Mouse (Mus musculus) heart, adult 18-20 months (tissue): ENCODE data around the gene Trub2. TPM values are rescaled to one million over a fixed set of nuclear protein-coding genes. Genes with fewer than 3 reads are reported as not detected.
"Not testable (repeated sequence)": the region's sequence is repeated elsewhere in the genome, so short reads cannot be mapped to it uniquely, and the experiment has no call there.

ENCODE experiments used
- DNase-seq, 2 experiments: peaks; one replicate each; pipeline ENCODE4 v3.0.0; 2021 to 2022; ENCODE audit warnings: mixed read lengths in 1 of 2
- total RNA-seq, 2 experiments: library from RNA; stranded (reverse); gene quantifications; 2 replicates each; pipeline ENCODE4 v1.2.3; 2021

Gene Trub2
- total RNA-seq, 2 experiments from 2014 or later, result 31.6 to 42.1 TPM

DNA sequence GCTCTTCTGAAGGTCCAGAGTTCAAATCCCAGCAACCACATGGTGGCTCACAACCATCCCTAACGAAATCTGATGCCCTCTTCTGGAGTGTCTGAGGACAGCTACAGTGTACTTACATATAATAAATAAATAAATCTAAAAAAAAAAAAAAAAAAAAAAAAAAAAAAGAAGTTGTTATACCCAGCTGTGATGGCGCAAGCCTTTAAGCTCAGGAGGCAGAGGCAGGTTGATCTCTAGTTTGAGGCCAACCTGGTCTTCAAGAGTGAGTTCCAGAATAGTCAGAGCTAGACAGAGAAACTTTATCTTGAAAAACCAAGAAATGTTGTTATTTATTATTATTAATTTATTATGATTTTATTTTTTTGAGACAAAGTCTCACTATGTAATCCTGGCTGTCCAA, 7.0 kb downstream of the Trub2 start:
- DNase-seq, result not testable (repeated sequence)

DNA sequence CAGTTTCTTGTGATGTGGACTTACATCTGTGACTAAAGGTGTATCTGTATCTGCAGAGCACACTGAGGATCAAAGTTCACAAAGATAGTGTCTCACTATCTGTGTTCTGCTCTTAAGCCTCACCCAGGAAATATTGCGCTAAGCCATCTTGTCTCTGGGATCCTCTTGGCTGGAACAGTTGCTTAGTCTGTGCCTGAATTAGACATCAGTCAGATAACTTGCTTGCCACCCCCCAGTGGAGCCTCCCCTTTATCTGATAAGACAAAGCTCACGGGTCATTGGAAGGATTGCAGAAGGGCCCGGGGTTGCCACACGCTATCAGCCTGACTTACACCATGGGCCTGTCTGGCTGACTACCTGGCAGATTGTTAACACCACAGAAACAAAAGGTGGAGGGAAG, 15.0 kb downstream of the Trub2 start:
- DNase-seq, result no peak

DNA sequence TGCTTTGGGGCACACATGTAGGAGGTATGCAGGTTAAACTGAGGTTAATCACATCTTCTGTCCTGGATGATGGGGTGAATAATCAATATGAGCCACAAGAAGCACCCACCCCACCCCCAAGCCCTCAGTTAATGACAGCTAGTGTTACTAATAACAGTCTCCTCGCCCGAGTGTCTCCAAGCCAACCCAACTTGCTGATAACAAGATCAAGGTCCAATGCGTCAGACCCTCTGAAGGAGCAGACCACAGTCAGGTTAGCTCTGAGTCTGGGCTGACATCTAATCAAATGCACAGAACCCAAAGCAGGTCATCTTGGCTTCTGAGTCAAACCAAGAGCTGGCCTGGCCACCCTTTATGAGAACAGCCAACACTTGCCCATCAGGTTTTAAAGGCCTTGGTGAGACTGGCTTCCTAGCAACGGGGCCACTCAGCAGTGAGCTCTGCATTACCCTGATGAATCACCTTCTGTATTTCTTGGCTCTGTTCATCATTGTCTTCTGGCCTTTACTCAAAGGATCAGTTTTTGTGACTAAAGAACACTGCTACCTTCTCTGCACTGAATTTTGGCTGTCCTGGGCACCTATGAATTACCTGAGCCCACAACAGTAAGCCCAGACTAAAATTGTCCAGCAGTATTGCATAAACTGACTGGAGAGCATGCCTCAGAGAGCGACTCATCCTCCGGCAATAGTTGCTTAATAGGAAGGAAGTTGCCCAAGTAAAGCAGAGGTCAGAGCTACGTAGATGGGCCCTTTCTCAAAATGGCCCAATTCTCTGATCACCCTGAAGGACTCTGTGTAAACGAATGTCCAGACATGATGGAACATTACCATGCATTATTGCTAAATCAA, 16.5 kb downstream of the Trub2 start:
- DNase-seq, result no peak

DNA sequence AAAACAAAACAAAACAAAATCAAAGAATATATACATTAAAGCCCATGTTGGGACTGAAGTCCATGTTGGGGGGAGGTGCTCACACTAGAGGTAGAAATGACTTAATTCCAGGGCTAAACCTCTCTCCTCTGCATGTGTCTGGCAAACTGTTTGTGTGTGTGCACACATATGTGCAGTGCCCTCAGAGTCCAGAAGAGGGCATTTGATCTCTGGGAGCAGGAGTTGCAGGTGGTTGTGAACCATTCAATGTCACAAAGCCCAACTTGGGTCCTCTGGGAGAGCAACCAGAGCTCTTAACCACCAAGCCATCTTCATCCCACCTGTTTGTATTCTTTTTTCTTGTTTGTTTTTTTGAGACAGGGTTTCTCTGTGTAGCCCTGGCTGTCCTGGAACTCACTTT, 18.1 kb downstream of the Trub2 start:
- DNase-seq, result no peak

DNA sequence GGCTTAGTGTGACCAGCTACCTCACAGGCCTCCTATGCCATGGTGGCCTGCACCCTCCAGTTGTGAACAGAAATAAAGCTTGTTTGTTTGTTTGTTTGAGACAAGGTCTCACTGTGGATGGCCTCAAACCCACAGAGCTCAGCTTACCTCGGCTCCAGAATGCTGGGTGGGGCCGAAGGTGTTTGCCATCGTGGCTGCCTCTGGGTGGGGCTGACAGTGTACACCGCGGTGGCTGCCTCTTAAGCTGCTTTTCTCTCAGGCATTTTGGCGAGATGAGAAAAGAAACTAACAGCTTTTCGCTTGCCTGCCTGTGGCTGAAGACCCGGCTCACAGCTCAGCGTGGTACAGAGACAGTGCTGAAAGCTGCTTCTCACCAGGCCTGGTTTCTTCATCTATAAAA, 19.4 kb downstream of the Trub2 start:
- DNase-seq, result no peak

DNA sequence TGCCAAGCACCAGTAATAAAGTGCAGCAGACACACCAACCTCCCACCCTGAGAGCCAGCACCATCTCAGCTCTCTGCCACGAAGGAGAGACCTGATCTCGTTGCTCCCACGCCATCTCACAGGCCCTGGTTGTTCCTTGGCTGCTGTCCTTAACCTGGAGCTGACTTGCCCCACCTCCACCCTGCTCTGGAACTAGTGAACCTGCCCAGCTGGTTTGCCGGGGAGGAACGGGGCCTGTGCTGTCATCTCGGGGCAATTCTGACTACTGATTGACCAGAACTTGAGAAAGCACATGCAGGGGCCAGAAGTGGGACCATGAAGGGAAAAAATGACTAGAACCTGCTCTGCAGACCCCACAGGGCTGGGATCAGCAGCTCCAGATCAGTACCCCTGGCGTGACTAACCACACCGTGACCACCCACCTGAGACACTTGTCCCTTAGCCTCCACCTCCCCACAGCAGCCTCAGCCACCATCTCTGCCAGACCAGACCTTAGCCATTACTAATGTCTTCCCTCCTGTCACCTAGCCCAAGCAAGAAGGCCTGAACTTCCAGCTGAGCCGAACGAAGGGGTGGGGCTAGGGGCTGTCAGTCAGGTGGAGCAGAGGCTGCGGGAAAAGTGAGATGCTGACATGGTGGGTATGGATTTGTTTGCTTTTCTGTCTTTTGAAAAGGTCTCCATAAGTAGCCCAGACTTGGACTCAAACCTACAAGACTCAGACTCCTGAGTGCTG, 20.2 kb downstream of the Trub2 start:
- DNase-seq, result no peak

DNA sequence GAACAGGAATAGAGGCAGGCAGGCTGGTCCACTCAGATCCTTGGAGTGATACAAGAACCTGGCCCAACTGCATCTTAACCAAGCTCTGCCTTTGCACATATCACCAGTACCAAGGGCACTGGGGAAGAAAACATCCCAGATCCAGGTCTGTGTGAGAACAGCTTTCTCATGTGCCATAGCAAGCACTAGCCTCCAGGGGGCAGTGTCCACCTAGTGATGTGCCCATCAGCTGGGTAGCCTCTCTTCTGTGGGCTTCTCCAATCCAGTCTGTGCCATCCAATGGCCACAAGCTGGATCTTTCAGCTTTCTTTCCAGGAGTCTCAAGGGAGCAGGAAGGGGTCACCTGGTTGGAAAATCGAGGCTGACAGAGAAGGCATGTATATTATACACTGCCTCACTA, 23.5 kb downstream of the Trub2 start:
- DNase-seq, result peak; percentile 36 to 72

DNA sequence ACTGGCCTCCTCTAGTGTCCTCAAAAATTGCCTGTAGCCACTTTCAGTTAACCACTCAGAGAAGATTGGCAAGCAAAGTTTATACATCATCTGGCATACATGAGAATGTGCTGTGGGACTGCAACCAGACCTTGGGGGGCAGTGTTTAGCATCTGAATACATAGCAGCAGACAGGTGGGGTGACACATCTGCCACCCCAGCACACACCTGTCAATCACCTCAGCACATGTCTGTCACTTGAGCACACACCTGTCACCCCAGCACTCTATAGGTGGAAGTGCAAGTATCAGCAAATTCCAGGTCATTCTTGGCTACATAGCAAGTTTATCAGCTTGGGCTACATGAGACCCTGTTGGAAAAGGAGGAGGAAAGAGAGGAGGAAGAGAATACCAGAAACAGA, 32.6 kb downstream of the Trub2 start:
- no peak for DNase-seq

DNA sequence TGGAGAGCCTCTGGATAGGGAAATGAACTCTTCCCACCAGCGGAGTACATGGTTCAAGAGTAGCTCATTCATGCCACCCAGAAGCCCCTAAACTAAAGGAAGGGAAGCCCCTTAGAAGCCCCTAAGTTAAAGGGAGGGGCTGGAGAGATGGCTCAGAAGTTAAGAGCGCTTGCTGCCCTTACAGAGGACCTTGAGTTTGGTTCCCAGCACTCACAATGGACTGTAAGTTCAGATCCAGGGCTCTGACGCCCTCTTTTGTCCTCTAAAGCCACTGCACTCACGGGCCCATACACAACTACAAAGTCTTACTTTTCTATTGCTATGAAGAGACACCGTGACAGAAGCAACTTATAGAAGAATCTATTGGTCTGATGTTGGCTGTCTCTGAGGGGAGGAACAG, 35.9 kb downstream of the Trub2 start:
- DNase-seq, result no peak

DNA sequence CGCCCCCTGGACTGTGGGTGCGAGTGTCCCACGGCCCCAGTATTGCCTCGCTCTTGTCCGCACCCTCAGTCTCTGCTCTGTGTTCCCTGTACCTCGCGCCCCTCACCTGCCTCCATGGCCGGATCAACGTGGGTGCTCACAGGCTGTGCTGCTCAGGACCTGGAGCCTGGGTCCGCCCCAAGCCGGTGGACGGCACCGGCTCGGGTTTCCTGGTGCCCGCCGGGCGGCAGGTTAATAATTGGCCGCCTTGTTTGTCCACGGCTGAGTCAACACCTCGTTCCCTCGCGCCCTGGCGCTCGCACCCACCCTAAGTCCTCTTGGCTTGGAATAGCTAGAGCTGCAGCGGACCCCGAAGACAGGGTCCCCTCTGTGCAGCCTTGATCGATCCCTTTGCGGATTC, 36.8 kb downstream of the Trub2 start, which contains the start of gene Gm13420:
Gene Gm13420, minus strand, starts transcription at position 189 of the 400 bp plus-strand sequence.
- no peak for DNase-seq

DNA sequence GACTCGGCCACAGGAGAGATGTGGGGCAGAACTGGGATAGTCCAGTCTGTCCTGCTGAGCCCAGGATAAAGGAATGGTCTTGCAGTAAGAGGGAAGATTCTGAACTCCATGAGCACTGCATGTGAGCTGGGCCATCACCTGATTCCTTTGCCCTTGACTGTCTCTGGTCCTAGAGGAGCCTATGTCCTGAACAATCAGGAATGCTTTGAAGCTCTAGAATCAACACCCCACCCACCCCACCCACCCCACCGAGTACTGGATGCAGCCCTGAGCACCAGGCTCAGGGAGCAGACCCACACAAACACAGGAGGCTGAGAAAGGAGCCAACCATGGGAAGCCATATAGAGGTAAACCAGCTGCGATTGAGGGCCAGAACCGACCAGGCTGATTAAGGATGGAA, 39.8 kb downstream of the Trub2 start:
- no peak for DNase-seq

DNA sequence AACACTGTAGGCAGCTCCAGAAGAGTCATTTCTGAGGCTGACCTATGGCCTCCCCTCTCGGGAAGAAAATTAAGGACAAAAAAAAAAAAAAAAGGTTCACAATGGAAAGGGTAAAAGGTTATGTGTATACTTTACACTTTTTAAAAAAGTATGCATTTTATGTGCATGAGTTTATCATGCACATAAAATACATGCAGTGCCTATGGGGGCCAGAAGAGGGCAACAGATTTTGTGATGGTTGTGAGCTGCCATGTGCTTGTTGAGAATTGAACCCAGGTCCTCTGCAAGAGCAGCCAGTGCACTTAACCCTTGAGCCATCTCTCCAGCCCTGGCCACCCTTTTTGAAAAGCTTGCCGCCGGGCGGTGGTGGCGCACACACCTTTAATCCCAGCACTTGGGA, 40.5 kb downstream of the Trub2 start:
- DNase-seq, result no peak

DNA sequence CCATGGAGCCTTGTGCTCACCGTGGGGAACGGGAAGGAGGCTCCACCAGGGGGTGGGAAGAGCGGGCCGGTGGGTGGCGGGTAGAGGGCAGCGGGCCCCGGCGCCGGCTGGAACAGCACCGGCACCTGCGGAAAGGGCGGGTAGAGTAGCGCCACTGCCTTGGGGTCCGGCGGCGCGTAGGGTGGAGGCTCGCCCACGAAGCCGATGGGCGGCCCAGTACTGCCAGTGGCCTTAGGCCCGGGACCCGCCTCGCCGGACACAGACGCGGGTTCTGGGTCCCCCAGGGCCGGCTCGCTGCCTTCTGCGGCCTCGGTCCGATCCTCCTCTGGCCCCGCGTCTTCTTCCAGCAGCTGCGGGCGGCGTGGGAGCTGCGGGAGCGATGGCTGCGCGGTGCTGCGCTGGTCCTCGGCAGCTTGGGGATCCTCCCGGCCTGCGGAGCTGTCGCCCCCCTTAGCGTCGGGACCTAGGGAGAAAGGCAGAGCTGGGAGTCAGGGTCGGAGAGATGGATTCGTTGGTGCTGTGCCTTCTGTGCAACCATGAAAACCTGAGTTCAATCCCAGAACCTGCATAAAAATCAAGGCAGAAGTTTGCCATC, 41.0 kb downstream of the Trub2 start:
- no peak for DNase-seq

DNA sequence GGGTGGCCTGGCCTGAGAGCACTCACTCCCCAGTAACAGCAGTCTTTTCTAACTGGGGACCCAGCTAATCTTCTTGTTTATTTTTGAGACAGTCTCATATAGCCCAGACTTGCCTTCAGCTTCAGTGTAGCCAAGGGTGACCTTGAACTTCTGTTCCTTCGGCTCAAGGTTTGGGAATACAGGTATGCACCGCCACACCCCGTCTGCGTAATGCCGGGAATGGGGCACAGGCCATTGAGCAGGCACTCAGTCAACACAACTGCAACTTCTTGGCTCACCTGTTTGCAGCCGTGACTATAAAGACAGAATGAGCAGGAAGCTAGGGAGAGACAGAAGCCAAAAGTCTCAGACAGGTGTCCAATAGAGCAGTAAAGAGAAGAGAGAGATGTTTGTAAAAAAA, 44.0 kb downstream of the Trub2 start:
- no peak for DNase-seq

DNA sequence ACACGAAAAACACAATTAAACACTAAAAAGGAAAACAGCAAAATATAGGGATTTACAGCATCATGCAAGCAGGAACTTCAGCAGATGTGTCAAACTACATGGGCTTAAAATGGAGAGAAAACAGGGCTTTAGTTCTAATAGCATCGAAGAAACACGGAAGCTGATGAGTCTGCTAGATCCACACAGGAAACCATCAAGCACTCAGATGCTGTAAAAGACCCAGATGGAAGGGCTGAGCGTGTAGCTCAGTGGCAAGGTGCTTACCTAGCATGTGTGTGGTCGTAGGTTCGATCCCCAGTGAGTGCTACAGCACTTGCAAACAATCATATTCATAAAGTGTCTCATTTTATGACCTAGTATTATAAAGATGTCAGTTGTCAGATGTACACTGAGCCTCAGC, 47.1 kb downstream of the Trub2 start:
- DNase-seq, result no peak

DNA sequence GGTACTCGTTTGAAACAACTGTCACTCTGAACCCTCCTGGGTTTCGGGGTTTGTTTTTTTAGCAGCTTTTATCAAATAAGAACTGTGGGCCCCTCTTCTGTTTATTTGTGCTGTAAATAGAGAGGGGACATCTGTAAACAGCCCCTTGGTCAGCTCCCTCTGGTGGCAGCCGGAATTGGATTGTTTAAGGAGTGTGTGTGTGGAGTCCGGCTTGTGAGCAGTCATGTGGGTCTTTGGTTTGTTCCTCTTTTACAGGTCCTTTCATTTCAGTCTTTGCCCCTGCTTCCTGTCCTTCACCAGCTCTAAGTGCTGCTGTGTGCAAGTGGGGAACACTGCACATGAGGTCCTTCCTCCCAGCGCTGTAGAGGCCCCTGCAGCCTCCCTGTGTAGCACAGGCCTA, 48.9 kb downstream of the Trub2 start:
- peak; percentile 31 to 60 for DNase-seq

DNA sequence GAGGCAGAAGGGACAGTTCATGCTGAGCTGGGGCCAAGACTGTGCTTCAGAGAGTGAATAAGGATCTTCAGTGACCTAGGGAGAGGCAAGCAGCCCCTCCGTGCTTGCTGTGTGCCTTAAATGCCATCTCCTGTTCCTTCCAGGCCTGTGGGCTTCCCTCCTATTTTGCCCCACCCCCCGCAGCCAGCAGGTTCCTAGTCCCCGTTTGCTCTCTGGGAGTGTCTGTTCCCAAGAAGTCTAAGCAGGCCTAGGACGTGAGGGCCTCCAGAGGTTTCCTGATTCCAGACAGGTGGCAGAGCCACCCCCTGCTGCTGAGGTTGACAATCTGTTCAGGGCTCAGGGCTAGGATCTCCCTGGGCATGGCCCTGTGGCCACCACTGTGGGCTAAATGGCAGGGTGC, 49.5 kb downstream of the Trub2 start:
- no peak for DNase-seq

DNA sequence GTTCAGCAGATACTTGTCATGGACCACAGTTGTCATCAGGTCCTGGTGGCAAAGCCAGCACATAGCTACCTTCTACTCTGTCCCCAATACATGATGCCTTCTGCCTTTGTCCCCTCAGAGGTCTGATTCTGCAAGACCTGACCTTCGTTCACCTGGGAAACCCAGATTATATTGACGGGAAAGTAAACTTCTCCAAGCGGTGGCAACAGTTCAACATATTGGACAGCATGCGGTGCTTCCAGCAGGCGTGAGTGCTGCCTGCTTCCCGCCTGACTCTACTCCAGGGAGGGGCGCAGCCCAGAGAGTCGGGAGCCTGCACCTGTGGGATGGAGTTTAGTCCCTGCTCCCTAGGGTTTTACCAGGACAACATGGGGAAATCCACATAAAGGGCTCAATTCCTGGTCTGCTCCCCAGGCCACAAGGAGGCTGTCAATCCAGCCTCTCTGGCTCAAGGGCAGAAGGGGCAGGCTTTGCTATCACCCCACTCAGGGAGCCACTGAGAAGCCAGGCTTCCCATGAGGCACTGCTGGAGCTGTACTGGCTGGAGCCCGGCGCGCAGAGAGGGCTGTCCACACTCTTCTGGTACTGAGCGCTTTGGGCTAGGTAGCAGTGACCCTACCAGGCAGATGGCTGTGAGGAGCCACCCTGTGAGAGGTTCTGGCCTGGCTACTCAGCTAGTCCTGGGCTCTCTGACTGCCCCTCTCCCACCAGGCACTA, 50.9 kb downstream of the Trub2 start:
- peak; percentile 26 to 50 for DNase-seq

DNA sequence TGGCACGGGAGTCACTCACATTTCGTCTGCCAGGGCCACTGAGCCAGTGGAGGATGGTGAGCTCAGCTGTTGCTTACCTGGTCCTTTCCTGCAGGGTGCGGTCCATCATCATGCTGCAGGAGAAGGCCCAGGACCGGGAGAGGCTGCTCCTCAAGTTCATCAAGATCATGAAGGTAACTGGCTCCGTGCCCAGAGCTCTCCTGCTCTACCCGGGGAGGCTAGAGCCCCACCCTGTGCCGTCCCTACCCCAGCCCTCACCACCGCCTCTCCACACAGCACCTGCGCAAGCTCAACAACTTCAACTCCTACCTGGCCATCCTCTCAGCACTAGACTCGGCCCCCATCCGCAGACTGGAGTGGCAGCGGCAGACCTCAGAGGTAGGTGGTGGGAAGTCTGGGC, 52.6 kb downstream of the Trub2 start:
- no peak for DNase-seq

DNA sequence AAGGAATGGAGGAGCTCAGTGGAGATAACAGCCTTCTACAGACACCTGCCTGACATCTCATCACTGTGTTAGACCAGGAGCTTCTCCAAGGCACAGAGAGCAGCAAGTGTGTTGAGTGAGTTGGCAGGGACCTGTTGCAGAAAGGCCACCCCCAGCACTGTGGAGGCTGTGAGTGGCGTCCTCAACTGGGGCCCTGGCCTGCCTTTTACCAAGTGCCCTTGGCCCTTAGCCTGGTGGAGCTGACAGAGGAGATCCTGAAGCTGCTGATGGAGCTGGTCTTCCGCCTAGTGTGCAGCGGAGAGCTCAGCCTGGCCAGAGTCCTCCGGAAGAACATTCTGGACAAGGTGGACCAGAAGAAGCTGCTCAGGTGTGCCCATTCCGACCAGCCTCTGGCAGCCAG, 55.0 kb downstream of the Trub2 start:
- no peak for DNase-seq

DNA sequence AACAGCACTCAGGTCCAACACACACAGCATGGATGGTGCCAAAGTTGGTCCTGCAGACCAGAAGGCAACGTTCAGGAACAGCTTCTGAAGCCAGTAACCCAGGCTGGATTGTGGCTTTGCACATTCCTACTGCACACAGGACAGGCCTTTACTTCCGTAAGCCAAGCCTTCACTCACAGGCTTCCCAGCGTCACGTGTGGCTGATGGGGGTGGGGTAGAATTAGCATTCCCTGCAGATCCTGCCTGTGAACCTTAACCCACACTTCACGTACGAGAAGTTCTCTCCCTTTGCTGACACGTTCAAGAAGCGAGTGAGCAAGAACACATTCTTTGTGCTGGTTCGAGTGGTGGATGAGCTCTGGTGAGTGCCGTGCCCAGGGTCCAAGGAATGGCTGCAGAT, 55.7 kb downstream of the Trub2 start:
- no peak for DNase-seq

DNA sequence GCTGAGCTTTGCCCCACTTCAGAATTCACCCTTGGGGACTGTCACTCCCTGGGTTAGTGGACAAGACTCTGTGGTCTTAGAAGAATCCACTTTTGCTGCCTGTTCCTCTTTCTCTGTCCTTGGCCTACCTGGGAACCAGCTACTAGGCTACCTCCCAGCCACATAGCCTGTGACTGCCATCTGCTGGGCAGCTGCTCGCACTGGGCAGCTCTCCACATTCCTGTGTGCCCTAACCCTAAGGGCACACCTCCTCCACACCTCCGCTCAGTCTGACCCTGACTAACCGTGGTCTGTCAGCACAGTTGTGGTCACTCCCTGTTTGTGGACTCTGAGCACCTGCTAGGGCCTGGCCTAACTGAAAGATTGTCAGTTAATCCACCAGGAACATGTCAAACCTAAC, 56.8 kb downstream of the Trub2 start:
- peak; percentile 41 to 54 for DNase-seq

DNA sequence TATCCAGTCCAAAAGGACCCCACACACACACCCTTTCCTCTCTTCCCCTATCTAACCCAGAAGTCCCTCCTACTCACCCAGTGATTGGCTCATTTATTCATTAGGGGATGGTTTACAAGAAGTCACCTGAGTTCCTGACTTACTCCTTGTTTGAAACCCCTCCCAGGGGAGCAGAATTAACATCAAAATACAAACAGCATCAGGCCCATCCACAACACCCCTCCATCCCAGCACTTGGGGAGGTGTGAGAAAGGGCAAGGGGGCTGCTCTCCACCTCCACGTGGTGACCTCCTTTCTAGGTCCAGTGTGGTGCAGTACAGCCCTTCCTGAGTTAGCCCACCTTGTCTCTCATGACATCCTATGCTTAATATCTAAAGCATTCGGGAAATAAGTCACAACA, 58.8 kb downstream of the Trub2 start:
- no peak for DNase-seq
